Mouse (Mus musculus): ENCODE results near the gene Slc15a5. TPM values are rescaled to one million over a fixed set of nuclear protein-coding genes. Genes with fewer than 3 reads are reported as not detected.

Slc15a5 gene
- polyA plus RNA-seq, 1 experiment, result 0.34 TPM

GRCm38 (mm10) chr6:138014976-138015674 lies 64.6 kb downstream of the Slc15a5 start:
- no peak overlapping the region for H3K4me3 ChIP-seq (ENCODE audit: control insufficient read depth, insufficient read depth, low read length)
- no peaks in the 10 kb centered on the region for H3K27me3 ChIP-seq (ENCODE audit: control insufficient read depth, insufficient read depth, low read length)
- no peaks in the 10 kb centered on the region for H3K4me1 ChIP-seq (replicated peaks; ENCODE audit: control insufficient read depth, insufficient read depth, low read length)
- no peak for TF ChIP-seq CTCF (IDR thresholded peaks at IDR 0.05; ENCODE audit: borderline replicate concordance, control insufficient read depth, extremely low read depth, insufficient read depth, low read length, poor library complexity)
- TF ChIP-seq POLR2A (IDR thresholded peaks at IDR 0.05; ENCODE audit: control insufficient read depth, extremely low read depth, insufficient read depth, low read length, poor library complexity), result no peak
- no peak overlapping the region for H3K27ac ChIP-seq (ENCODE audit: control insufficient read depth, insufficient read depth, low read length)
- no peak for DNase-seq
- 89% methylated on average over 16 of the region's 16 CpGs for WGBS
- H3K36me3 ChIP-seq (ENCODE audit: control insufficient read depth, insufficient read depth, low read length), result no peaks in the 10 kb centered on the region

GRCm38 (mm10) chr6:138011955-138012354 lies 67.8 kb downstream of the Slc15a5 start:
- TF ChIP-seq POLR2A (IDR thresholded peaks at IDR 0.05; ENCODE audit: control insufficient read depth, extremely low read depth, insufficient read depth, low read length, poor library complexity) (no peak), CTCF (IDR thresholded peaks at IDR 0.05; ENCODE audit: borderline replicate concordance, control insufficient read depth, extremely low read depth, insufficient read depth, low read length, poor library complexity) (no peak)
- 96% methylated on average over 6 of the region's 6 CpGs for WGBS
- no peaks in the 10 kb centered on the region for H3K27me3 ChIP-seq (ENCODE audit: control insufficient read depth, insufficient read depth, low read length)
- H3K4me1 ChIP-seq (replicated peaks; ENCODE audit: control insufficient read depth, insufficient read depth, low read length), result no peaks in the 10 kb centered on the region
- H3K4me3 ChIP-seq (ENCODE audit: control insufficient read depth, insufficient read depth, low read length), result no peak overlapping the region
- H3K27ac ChIP-seq (ENCODE audit: control insufficient read depth, insufficient read depth, low read length), result no peak overlapping the region
- H3K36me3 ChIP-seq (ENCODE audit: control insufficient read depth, insufficient read depth, low read length), result no peaks in the 10 kb centered on the region
- no peak for DNase-seq

GRCm38 (mm10) chr6:138007705-138008104 lies 72.0 kb downstream of the Slc15a5 start:
- DNase-seq, result no peak
- Histone ChIP-seq H3K27ac (ENCODE audit: control insufficient read depth, insufficient read depth, low read length) (no peak overlapping the region), H3K4me1 (replicated peaks; ENCODE audit: control insufficient read depth, insufficient read depth, low read length) (no peaks in the 10 kb centered on the region), H3K4me3 (ENCODE audit: control insufficient read depth, insufficient read depth, low read length) (no peak overlapping the region), H3K27me3 (ENCODE audit: control insufficient read depth, insufficient read depth, low read length) (no peaks in the 10 kb centered on the region), H3K36me3 (ENCODE audit: control insufficient read depth, insufficient read depth, low read length) (no peaks in the 10 kb centered on the region)
- 94% methylated on average over 6 of the region's 6 CpGs for WGBS
- no peak for TF ChIP-seq CTCF (IDR thresholded peaks at IDR 0.05; ENCODE audit: borderline replicate concordance, control insufficient read depth, extremely low read depth, insufficient read depth, low read length, poor library complexity)
- no peak for TF ChIP-seq POLR2A (IDR thresholded peaks at IDR 0.05; ENCODE audit: control insufficient read depth, extremely low read depth, insufficient read depth, low read length, poor library complexity)

GRCm38 (mm10) chr6:138006525-138007251 lies 73.0 kb downstream of the Slc15a5 start:
- Histone ChIP-seq H3K4me3 (ENCODE audit: control insufficient read depth, insufficient read depth, low read length) (no peak overlapping the region), H3K27me3 (ENCODE audit: control insufficient read depth, insufficient read depth, low read length) (no peaks in the 10 kb centered on the region), H3K36me3 (ENCODE audit: control insufficient read depth, insufficient read depth, low read length) (no peaks in the 10 kb centered on the region), H3K4me1 (replicated peaks; ENCODE audit: control insufficient read depth, insufficient read depth, low read length) (no peaks in the 10 kb centered on the region), H3K27ac (ENCODE audit: control insufficient read depth, insufficient read depth, low read length) (no peak overlapping the region)
- 87% methylated on average over 27 of the region's 27 CpGs for WGBS
- TF ChIP-seq CTCF (IDR thresholded peaks at IDR 0.05; ENCODE audit: borderline replicate concordance, control insufficient read depth, extremely low read depth, insufficient read depth, low read length, poor library complexity) (no peak), POLR2A (IDR thresholded peaks at IDR 0.05; ENCODE audit: control insufficient read depth, extremely low read depth, insufficient read depth, low read length, poor library complexity) (no peak)
- no peak for DNase-seq

GRCm38 (mm10) chr6:137989853-137990252 lies 89.9 kb downstream of the Slc15a5 start:
- no peaks in the 10 kb centered on the region for H3K36me3 ChIP-seq (ENCODE audit: control insufficient read depth, insufficient read depth, low read length)
- H3K27ac ChIP-seq (ENCODE audit: control insufficient read depth, insufficient read depth, low read length), result no peak overlapping the region
- H3K4me1 ChIP-seq (replicated peaks; ENCODE audit: control insufficient read depth, insufficient read depth, low read length), result no peaks in the 10 kb centered on the region
- DNase-seq, result no peak
- no peak overlapping the region for H3K4me3 ChIP-seq (ENCODE audit: control insufficient read depth, insufficient read depth, low read length)
- no peaks in the 10 kb centered on the region for H3K27me3 ChIP-seq (ENCODE audit: control insufficient read depth, insufficient read depth, low read length)
- TF ChIP-seq CTCF (IDR thresholded peaks at IDR 0.05; ENCODE audit: borderline replicate concordance, control insufficient read depth, extremely low read depth, insufficient read depth, low read length, poor library complexity) (no peak), POLR2A (IDR thresholded peaks at IDR 0.05; ENCODE audit: control insufficient read depth, extremely low read depth, insufficient read depth, low read length, poor library complexity) (no peak)

GRCm38 (mm10) chr6:137985169-137985568 lies 94.5 kb downstream of the Slc15a5 start:
- WGBS, result 86% methylated on average over 6 of the region's 6 CpGs
- Histone ChIP-seq H3K27me3 (ENCODE audit: control insufficient read depth, insufficient read depth, low read length) (no peaks in the 10 kb centered on the region), H3K36me3 (ENCODE audit: control insufficient read depth, insufficient read depth, low read length) (no peaks in the 10 kb centered on the region), H3K4me3 (ENCODE audit: control insufficient read depth, insufficient read depth, low read length) (no peak overlapping the region), H3K4me1 (replicated peaks; ENCODE audit: control insufficient read depth, insufficient read depth, low read length) (no peaks in the 10 kb centered on the region), H3K27ac (ENCODE audit: control insufficient read depth, insufficient read depth, low read length) (no peak overlapping the region)
- TF ChIP-seq POLR2A (IDR thresholded peaks at IDR 0.05; ENCODE audit: control insufficient read depth, extremely low read depth, insufficient read depth, low read length, poor library complexity), result no peak
- no peak for TF ChIP-seq CTCF (IDR thresholded peaks at IDR 0.05; ENCODE audit: borderline replicate concordance, control insufficient read depth, extremely low read depth, insufficient read depth, low read length, poor library complexity)
- no peak for DNase-seq
